Mouse (Mus musculus) brown adipose tissue, adult 24 weeks (tissue): ENCODE measurements around the gene Esm1. TPM values are rescaled to one million over a fixed set of nuclear protein-coding genes. Genes with fewer than 3 reads are reported as not detected.
"Not testable (repeated sequence)": the region's sequence is repeated elsewhere in the genome, so short reads cannot be mapped to it uniquely, and the experiment has no call there.

ENCODE experiments used
- H3K27ac ChIP-seq: fragments of 200-500 bp; replicated peaks from 2 replicates; pipeline ENCODE4 v1.5.1; 2012; ENCODE audit warnings: low read depth, mild to moderate bottlenecking, low read length
- H3K4me1 ChIP-seq: fragments of 200-500 bp; 2 replicates; pipeline ENCODE4 v1.6.1; 2012; ENCODE audit warnings: low read length, mixed read lengths; ENCODE audit not compliant: control insufficient read depth, insufficient read depth, insufficient read length
- H3K4me3 ChIP-seq: fragments of 200-500 bp; 2 replicates; pipeline ENCODE4 v1.5.1; 2012; ENCODE audit warnings: low read depth, mild to moderate bottlenecking, low read length, moderate library complexity; ENCODE audit not compliant: insufficient read depth
- polyA plus RNA-seq: library from polyadenylated mRNA; stranded (reverse); fragments of >200 nt; gene quantifications from 2 replicates; pipeline ENCODE4 v1.2.4, GENCODE M21; 2012; ENCODE audit not compliant: missing spikeins, insufficient read depth, insufficient read length

The Esm1 gene
- polyA plus RNA-seq, 1 experiment, result not detected

GRCm38 (mm10) chr13:113211345-113211744 is 1.9 kb downstream of the Esm1 start:
- Histone ChIP-seq H3K27ac (no peak overlapping the region), H3K4me1 (no peaks in the 10 kb centered on the region), H3K4me3 (no peak overlapping the region)

GRCm38 (mm10) chr13:113212401-113212800 is 2.9 kb downstream of the Esm1 start:
- no peak overlapping the region for H3K27ac ChIP-seq
- no peaks in the 10 kb centered on the region for H3K4me1 ChIP-seq
- H3K4me3 ChIP-seq, result no peak overlapping the region

GRCm38 (mm10) chr13:113213865-113214264 is 4.4 kb downstream of the Esm1 start:
- Histone ChIP-seq H3K4me3 (no peak overlapping the region), H3K4me1 (no peaks in the 10 kb centered on the region), H3K27ac (no peak overlapping the region)

- no peak overlapping the region for H3K4me3 ChIP-seq
- H3K27ac ChIP-seq, result no peak overlapping the region; the same call in 1 of the 2 replicates
- H3K4me1 ChIP-seq, result peaks cover 7% of the 10 kb centered on the region
These were observed 12.4 kb downstream of the Esm1 start for GRCm38 (mm10) chr13:113221851-113222250.

- Histone ChIP-seq H3K4me1 (peaks cover 7% of the 10 kb centered on the region), H3K27ac (peak overlapping the region; percentile 37), H3K4me3 (peak overlapping the region; percentile 23)
These were observed 14.6 kb downstream of the Esm1 start for GRCm38 (mm10) chr13:113224105-113224504.

GRCm38 (mm10) chr13:113225811-113226210 is 16.4 kb downstream of the Esm1 start, which contains the start of gene Gzmk:
Gene Gzmk (minus strand): TSS chr13:113225908.
- no peak within 1 kb of the TSS for H3K4me3 ChIP-seq
- H3K4me1 ChIP-seq, result peaks cover 7% of the 10 kb centered on the region

GRCm38 (mm10) chr13:113227076-113227475 is 17.6 kb downstream of the Esm1 start:
- Histone ChIP-seq H3K27ac (no peak overlapping the region), H3K4me1 (peaks cover 2% of the 10 kb centered on the region), H3K4me3 (no peak overlapping the region)

More at GRCm38 (mm10) chr13:113225811-113226210, 16.4 kb downstream of the Esm1 start, which contains the start of gene Gzmk:
- H3K27ac ChIP-seq, result no peak within 1 kb of the TSS

- peaks cover 2% of the 10 kb centered on the region; the same call in 1 of the 2 replicates for H3K4me1 ChIP-seq
- no peak overlapping the region for H3K27ac ChIP-seq
- no peak overlapping the region for H3K4me3 ChIP-seq
These were observed 18.4 kb downstream of the Esm1 start for GRCm38 (mm10) chr13:113227666-113228463.

- no peaks in the 10 kb centered on the region for H3K4me1 ChIP-seq
- no peak overlapping the region for H3K27ac ChIP-seq
- no peak overlapping the region for H3K4me3 ChIP-seq
These were observed 32.7 kb downstream of the Esm1 start for GRCm38 (mm10) chr13:113242129-113242528.

GRCm38 (mm10) chr13:113245025-113245424 is 35.6 kb downstream of the Esm1 start:
- H3K4me3 ChIP-seq, result no peak overlapping the region
- no peaks in the 10 kb centered on the region for H3K4me1 ChIP-seq
- H3K27ac ChIP-seq, result no peak overlapping the region

- H3K27ac ChIP-seq, H3K4me3 ChIP-seq, H3K4me1 ChIP-seq: not testable (repeated sequence)
These were observed 43.1 kb downstream of the Esm1 start for GRCm38 (mm10) chr13:113252580-113252979.

GRCm38 (mm10) chr13:113256766-113257165 is 47.3 kb downstream of the Esm1 start:
- H3K4me1 ChIP-seq, result no peaks in the 10 kb centered on the region
- no peak overlapping the region for H3K27ac ChIP-seq
- H3K4me3 ChIP-seq, result no peak overlapping the region

- Histone ChIP-seq H3K4me1 (no peaks in the 10 kb centered on the region), H3K4me3 (no peak overlapping the region), H3K27ac (no peak overlapping the region)
These were observed 47.7 kb downstream of the Esm1 start for GRCm38 (mm10) chr13:113257190-113257589.

GRCm38 (mm10) chr13:113259237-113259636 is 49.8 kb downstream of the Esm1 start:
- no peak overlapping the region for H3K4me3 ChIP-seq
- H3K27ac ChIP-seq, result no peak overlapping the region
- no peaks in the 10 kb centered on the region for H3K4me1 ChIP-seq

- Histone ChIP-seq H3K27ac (no peak overlapping the region), H3K4me1 (no peaks in the 10 kb centered on the region), H3K4me3 (no peak overlapping the region)
These were observed 53.4 kb downstream of the Esm1 start for GRCm38 (mm10) chr13:113262822-113263221.

- no peak overlapping the region for H3K4me3 ChIP-seq
- no peak overlapping the region for H3K27ac ChIP-seq
- no peaks in the 10 kb centered on the region for H3K4me1 ChIP-seq
These were observed 55.8 kb downstream of the Esm1 start for GRCm38 (mm10) chr13:113265257-113265656.
